Mouse (Mus musculus) mouse trophoblast stem cell (cell line): ENCODE data around the gene Gm525.

Source experiments
- in situ Hi-C, 2 experiments: fragments of 300-500 bp; cut with MseI, MboI; formaldehyde crosslinking; loops; 2 replicates in 1 of 2; 3 replicates in 1 of 2; pipeline ENCODE4 v1.15.1; 2025

The Gm525 gene

DNA sequence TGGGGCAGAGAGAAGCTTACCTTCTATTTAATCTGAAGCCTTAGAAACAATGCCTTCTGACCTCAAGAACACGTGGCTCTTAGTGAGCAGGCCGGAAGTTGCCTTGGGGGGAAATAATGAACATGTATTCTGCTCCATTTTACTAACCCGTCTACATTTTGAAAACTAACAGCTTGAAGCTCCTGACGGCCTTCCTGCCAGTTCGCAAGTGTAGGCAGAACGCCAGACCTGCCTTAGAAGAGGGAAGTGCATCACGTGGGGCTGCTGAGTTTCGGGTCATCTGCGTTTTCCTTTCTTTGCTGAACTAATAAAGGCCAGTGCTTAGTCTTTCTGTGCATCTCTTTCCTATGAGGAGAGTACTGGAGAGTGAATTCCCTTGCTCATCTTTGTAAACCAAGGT lies 19.1 kb downstream of the Gm525 start:
- in situ Hi-C loops, result no loop called here

DNA sequence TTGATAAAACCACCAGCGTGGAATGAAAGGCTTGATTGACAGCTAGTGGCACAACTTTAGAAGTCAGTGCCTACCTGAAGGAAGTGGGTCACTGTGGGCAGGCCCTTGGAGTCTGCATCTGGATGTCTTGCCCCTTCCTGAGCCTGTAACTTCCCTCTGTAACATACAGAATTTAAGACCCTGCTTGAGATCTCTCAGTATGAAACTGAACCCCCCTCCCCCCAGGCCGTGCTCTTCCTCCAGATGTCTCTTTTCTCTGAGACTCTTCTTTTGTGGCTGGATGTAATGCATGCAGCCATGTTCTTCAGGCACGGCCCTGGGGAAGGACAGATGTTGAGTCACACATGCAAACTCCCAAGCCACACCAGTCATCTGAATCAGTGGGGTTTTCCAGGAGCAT lies 21.7 kb downstream of the Gm525 start:
- in situ Hi-C loops, result loop anchor here in 1 of 2 experiments (5.0 kb wide), 1 partner anchor 207 kb away; the partner anchor contains the start of gene Nog

DNA sequence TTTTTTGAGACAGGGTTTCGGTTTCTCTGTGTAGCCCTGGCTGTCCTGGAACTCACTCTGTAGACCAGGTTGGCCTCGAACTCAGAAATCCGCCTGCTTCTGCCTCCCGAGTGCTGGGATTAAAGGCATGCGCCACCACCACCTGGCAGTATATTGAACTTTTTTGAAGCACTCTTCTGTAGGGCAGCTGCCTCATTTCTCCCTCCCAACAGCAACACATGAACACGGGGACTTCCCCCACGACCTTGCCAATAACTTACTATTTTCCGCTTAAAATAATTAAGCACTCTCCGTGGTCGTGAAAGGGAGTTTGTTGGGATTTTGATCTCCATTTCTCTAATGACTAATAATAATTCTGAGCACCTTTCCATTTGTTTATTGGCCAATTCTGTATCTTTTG lies 23.7 kb downstream of the Gm525 start:
- in situ Hi-C loops, result loop anchor here in 1 of 2 experiments (5.0 kb wide), 1 partner anchor 205 kb away; the partner anchor contains the start of gene Nog

DNA sequence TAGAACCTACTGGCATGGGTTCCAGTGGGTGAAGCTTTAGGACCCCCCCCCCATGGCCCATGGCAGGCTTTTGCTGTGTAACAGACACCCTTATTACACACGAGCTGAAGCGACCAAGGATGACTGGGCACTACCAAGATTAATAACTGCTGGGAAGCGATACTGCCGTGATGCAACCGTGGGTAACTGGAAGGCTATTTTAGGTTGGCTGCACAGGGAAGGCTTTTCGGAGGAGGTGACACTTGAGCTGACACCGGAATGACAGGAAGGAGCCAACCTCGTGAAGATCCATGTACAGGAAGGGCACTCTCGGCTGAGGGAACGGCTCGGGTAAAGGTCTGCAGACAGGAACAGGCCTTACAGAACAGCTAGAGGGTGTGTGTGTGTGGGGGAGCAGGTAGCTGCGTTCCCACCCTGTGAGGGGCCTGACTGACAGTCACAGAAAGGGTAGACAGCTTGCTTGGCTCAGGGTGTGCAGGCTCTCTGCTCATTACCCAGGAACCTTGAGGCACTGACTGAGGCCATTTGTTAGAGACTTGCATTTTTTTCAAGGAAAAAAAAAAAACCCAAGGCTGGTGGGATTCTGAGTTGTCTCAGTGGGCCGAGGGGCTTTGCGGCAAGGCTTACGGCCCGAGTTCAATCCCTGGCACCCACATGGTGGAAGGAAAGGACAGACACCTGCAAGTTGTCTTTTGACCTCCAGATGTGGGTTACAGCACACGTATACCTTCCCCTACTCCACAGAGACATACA lies 24.6 kb downstream of the Gm525 start:
- in situ Hi-C loops, result loop anchor here in 1 of 2 experiments (5.0 kb wide), 1 partner anchor 204 kb away; the partner anchor contains the start of gene Nog

DNA sequence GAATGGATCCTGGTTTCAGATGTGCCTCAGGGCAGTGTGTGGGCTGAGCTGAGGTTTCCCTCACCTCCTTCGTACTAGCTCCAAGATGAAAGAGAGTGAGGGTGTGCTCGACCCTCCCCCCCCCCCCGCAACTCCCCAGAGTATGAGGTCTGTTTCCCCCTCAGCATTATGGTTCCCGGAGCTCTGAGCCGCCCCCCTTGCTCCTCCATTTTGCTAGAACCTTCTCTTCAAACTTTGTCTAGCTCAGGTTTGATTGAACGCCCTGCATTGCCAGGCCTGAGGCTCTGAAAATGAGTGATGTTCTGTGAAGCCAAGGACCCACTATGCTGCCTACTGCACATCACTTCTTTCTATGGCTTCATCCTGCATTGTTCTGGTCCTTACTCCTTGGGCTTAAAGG lies 25.3 kb downstream of the Gm525 start:
- in situ Hi-C loops, result loop anchor here in 1 of 2 experiments (5.0 kb wide), 1 partner anchor 203 kb away; the partner anchor contains the start of gene Nog

DNA sequence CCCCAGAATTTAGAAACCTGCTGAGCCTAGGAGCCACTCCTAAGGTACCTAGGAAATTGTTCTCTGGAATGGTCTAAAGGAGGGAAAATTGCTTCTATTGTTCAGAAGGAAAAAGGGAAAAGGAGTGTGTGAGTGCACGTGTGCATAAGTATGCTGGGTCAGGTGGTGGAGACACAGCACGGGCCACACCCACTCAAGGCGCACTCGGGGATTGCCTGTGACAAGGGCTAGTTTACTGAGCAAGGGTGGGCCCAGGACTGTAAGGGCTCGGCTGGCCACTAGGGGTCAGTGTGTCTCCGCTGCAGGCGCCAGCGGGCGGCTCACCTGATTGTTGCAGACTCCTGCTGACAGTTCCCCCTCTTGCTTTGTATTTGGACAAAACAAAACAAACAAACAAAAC lies 26.8 kb downstream of the Gm525 start:
- in situ Hi-C loops, result loop anchor here in 1 of 2 experiments (5.0 kb wide), 1 partner anchor 202 kb away; the partner anchor contains the start of gene Nog

DNA sequence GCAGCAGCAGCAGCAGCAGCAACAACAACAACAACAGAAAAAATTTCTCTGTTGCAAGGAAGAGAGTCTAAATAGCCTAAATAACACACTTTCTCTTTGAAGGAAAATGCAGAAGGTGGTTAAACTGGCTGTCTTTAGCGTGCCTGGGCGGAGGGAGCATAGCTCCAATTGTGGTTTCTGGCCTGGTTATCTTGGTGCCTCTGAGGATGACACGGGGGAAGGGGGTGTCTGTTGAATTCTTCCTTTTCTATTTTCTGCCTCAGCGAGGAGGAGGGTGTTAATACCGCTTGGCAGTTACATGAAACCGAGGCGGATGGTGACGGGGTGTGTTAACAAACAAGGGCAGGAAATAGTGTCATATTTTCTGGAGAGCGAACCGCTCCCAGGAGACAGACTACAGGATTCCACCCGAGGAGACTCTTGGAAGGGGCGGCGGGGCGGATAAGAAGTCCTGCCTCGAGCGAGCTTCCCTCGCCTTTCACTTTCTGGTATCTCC lies 27.2 kb downstream of the Gm525 start:
- in situ Hi-C loops, result loop anchor here in 1 of 2 experiments (5.0 kb wide), 1 partner anchor 201 kb away; the partner anchor contains the start of gene Nog

DNA sequence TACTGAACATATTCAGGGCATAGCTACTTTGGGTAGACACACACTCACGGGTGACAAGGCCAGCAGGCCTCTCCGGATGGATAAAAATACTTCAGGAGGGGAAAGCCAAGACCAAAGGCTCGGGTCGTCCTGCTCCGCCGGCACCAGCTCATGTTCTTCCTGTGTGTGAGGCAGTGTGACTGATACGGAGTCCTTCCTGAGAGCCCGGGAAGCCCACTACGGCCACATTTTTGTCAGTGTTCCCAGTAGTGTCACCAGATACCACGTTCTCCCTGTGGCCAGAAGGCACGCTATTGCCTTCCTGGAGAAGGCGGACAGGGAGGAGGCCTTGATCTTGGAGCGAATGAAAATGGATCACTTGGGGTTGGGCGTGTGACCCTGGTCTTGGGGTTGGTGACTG lies 29.5 kb downstream of the Gm525 start:
- in situ Hi-C loops, result loop anchor here in 1 of 2 experiments (5.0 kb wide), 1 partner anchor 199 kb away; the partner anchor contains the start of gene Nog

DNA sequence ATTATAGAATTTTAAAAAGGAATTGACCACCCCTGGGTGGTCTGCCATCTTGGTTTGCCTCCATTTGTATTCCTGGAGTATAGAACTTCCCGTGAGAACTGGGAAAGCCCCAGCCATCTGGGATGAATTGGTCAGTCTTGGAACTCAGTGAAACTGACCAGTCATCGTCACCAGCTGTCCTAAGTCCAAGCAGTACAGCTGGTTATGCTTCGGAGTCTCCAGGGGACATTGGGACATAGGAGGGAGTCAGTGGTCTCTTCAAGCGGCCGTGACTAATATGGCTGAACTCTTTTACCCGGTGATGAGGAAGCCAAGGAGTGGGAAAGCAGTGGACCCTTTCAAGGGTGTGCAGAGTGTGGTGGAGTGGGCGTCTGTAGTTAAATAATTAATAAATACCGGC lies 31.6 kb downstream of the Gm525 start:
- in situ Hi-C loops, result no loop called here

DNA sequence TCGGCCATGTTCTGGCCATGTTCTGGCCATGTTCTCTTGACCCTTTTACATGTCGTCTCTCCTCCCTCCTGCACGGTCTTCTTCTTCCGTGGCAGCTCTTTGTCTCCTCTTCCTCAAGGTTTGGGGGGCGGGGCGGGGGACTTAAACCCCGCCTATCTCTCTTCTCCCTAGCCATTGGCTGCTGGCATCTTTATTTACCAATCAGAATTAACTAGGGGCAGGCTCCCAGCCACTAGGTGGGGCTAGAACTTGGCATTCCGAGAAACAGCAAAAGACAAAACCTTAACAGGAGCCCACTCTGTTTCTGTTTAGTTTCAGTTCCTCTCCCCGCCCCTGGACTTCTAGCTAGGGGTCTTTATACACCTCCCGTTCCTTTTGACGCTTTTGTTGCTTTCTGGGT lies 32.2 kb downstream of the Gm525 start:
- in situ Hi-C loops, result no loop called here

DNA sequence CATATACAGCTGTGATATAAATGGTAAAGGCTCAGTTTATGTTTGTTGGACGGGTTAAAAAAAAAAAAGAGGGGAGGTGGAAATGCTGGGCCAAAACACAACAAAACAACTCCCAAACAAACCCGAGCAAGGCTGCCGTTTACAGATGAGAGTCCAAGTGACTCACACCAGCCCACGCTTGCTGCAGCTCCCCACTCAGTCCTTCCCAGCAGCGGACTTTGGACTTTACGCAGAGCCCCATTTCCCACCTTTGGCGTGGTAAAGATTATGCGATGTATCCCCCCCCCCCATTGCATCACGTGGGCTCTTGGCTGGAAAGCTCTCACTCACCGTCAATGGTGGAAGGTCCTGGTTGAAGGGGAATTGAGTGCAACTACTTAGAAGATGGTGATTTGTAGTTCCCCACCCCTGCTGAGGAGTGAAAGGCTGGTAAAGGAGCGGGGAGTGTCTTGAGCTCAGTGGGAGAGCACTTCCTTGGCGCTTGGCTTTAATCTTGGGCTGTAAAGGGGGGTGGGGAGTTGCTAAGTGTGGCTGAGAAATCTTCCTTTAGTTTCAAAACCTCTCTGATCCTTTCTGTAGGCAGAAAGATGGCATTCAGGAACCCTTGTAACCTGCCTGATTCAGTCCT lies 33.7 kb downstream of the Gm525 start:
- in situ Hi-C loops, result no loop called here

DNA sequence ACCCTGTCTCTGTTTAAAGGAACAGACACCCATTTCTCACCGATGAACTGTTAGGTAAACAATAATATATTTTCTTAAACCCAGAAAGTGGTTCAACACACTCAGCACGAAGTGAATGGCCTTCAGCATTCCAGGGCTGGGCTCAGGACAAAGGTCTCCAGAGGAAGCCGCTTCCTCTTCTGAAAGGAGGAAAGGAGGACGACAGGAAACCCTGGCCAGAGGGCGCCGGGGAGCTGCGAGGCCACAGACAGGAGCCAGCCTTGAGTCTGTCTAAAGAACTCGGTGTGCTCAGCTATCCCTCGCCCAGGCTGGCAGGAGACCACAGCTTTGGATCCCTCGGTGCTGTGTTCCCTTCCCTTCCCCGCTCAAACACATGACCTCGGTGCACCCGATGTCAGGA lies 50.8 kb downstream of the Gm525 start:
- in situ Hi-C loops, result no loop called here

DNA sequence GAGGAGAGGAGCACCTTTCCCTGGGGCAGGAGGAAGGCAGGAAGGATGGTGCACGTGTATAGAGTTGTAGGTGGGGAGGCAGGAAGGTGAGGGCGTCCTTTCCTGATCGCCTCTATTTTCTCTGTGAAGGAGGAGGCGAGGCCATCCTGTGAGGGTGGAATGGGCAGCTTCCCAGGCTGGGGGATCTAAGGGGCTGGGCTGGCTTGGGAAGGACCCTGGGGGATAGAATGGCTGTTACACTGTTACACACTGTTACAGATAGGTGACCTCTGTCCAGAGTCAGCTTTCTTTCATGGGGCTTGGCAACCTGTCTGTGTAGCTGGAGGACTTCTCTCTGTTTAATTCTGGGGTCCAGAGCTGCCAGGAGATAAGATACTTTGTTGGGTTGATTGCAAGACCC lies 57.2 kb downstream of the Gm525 start:
- in situ Hi-C loops, result no loop called here

DNA sequence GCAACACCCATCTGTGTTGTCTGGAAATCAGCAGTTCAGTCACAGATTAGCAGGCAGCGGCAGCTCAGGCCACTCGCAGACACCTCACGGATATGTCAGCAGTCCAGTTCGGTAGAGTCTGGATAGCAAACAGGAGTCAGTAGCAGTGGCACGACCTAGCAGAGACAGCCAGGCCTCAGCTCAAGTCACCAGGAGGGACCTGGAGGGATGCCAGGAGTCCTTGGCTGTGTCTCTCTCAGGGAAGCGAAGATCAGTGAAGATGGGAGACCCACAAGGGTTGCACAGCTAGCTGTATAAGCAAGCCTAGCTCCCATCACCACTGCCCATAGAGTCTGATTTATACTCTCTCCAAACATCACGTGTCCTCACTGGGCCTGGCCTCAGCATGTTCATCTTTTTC lies 58.8 kb downstream of the Gm525 start:
- in situ Hi-C loops, result no loop called here

DNA sequence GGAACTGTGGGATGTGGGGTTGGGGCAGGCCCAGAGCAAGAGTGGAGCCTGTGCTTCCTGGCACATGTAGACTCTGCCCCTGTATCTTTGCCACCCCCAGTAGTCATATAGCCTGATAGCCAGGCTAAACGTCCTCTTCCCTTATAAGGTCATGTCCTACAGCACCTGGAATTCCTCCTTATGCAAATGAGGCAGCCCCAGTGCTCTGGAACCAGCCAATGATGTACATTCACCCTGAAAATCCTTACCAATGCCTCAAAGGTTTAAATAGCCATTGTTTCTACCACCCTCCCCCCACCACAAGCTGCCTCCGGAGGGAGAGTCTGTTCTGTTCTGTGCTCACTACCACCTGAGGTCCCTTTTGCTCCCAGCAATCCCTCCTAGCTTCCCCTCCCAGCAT lies 60.6 kb downstream of the Gm525 start:
- in situ Hi-C loops, result no loop called here

DNA sequence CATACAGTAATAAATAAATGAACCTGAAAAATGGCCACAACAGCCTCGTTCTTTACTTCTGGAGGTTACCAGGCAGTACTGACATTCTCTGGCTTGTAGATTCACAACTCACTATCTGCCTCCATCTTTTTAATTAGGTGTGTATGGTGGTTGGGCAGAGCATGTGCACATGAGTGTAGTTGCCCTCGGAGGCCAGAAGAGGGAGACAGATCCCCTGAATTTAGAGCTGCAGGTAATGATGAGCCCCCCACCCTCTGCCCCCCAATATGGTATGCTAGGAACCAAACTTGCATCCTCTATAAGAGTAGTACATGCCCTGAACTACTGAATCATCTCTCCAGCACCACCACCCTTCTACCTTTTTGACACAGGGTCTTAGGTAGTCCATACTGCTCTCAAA lies 64.3 kb downstream of the Gm525 start:
- in situ Hi-C loops, result no loop called here
